Mouse (Mus musculus) cerebellum, postnatal 36 days (tissue): ENCODE results near the gene Hspb11.

Experiments used
- DNase-seq, 2 experiments: peaks; one replicate each; pipeline ENCODE4 v3.0.0; 2021 to 2022; ENCODE audit warnings: mixed read lengths in 2 of 2

The Hspb11 gene

DNA sequence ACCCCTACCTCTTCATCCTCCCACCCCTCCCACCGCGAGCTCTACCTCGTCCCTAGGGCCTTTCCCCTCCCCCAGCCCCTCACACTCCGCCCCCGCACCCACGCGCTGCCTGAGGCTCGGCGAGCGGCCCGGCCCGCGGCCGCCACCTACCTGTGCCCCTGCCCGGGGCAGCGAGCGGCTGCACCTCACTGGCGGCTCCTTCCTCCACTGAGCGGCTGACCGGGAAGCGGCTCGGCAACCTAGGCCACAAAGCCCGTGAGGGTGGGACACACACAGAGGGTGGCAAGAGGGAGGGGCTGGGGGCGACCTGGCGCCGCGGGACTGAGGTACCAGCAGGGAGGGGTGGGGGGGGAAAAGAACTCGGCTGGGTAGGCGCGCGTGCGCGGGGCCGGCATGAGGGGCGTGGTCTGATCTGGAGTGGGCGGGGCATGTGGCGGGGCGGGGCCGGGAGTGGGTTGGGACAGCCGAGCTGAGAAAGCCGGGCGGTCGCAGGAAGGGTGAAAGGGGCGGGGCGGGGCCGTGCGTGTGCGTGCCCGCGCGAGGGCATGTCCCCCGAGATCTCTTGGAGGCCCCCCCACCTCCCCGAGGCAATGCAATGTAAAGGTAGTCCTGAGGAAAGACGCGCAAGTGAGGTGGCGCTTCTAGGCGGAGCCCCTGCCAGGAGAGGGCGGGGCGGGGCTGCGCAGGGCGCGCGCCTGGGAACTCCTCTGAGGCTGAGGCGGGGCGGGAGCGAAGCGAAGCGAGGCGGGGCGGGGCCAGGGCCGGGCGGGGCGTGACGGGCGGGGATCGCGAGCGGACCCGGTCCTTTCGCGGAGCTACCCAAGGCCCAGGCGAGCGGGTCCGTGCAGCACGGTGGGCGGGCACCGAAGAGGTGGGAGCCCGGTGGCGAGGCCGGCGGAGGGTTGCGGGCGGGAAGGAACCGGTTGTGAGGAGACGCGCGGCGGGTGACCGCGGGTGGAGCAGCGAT lies at the start of gene Hspb11, which contains the start of gene Lrrc42:
Gene Hspb11 (plus strand): TSS at position 469 of the 967 bp plus-strand sequence.
Gene Lrrc42 (minus strand): TSS at position 408 of the 967 bp plus-strand sequence.
- DNase-seq, result peak; percentile 92 to 97

DNA sequence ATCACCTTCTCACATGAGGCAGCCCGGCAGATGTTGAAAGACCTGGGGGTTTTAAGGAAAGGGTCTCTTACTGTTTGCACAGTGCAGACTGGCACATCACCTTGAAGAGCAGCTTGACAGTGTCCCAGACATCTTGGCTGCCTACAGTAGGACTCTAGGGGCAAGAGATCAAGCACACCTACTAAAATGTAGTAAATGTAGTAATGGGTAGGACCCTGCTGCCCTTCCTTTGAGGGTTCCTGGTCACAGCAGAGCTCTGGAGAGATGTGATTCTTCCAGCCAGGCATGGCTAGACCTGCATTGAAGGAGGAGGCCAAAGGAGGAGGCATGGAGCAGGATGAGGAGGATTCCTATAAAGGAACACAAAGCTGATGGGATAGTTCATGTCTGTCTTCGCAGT lies 46.4 kb upstream of the Hspb11 start:
- no peak for DNase-seq

DNA sequence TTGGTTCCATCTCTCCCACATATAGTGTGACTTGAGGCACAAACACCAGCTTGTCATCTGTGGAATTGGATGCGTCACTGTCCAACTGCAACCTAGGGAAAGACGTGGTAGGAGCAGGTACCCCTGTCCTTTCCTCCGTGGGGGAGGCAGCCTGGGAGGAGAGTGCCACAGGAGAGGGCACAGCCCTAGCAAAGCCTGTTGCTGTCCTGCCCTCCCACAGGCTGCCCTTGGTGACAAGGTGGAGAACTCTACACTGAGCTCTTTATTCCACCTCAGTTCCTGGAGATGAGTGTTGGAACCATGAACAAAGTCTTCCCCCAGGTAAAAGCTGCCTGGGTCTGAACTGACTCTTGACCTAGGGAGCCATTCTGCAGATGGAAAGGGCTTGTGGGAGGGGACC lies 44.5 kb upstream of the Hspb11 start, which contains the start of gene Ldlrad1:
Gene Ldlrad1 (plus strand): TSS at position 301 of the 400 bp plus-strand sequence.
- DNase-seq, result no peak

DNA sequence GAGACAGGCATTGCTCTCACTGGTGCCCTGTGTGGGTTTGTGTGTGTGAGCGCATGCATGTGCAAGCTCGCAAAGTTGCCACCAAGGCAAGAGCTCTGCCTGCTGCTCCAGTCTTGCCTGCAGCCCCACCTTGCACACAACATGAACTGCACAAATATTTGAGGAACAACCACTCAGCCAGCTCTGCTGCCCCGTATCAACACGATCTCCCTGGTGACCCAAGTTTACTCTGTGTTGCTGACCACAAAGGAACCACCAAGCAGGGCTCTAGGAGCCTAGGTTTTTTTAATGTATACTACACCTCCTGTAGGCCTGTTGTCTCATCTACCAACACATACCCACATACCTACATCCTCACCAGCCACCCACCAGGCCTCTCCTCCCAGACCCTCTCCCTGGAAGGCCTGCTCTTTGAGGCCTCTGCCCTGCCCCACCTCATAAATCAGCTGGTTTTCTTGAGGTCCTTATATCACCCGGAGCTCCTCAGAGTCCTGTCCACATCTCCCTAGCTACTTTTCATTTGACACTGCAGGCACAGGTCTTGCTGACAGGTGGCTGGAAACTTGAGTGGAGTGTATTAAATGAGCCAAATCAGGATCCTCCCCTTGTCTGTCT lies 42.8 kb upstream of the Hspb11 start:
- DNase-seq, result no peak

DNA sequence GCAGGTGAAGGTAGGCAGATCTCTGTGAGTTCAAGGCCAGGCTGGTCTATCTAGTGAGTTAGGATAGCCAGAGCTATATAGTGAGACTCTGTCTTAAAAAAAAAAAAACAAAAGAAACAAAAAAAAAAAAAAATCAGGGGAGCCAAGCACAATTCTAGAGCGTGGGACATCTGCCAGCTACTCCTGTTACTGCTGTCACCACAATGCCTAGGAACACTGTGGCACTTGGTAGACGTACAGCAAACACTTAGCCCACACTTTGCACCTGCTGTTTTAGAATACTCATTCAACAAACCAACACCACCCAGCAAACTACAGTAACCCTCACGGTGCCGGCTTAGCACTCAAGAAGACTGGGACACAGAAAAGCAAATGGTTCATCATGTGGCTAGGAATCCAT lies 41.9 kb upstream of the Hspb11 start:
- no peak for DNase-seq

DNA sequence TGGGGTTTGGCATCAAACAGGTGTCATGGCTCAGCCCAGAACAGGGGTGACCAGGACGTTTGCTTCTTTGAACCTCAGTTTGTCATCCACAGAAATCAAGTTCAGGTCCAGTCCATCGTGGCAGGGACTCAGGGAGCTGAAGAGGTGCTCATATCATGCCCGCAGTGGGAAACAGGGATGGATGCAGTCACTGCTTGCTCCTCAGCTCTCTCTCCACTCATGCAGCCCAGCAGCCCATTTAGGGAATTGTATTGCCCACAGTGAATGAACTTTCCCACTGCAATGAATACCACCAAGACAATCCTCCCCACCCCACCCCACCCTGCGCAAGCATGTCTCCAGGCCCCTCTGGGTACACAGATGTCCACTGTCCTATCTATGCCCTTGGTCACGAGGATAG lies 41.5 kb upstream of the Hspb11 start:
- DNase-seq, result no peak

DNA sequence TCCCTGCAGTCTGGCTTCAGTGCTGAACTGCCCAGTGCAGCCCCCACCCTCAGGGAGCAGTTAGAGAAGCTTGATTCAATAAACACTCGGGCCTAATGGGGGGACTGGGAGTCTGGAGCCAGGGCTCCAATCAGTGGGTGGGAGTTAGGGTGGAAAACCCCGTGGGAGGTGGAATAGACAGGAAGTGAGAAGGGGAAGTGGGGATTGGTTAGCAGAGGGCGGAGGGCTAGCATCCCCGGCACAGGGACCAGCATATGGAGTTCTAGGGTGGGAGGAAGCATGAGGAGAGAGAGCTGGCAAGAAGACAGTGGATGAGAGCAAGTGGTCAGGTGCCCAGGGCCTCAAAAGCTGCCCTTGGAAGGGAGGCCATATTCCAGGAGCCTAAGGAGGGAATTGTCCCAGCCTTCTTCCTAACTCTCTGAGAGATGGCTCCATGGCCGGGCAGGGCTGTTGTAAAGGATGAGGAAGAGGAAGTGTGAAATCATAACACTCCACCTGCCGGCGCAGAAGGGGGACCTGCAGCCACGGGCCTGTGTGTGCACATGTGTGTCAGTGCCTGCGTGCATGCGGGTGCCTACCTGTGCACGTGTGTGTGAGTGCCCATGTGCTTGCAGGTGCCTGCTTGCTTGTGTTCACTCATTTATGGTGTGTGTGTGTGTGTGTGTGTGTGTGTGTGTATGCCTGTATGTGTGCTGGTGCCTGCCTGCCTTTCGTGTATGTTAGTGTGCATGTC lies 39.9 kb upstream of the Hspb11 start:
- no peak for DNase-seq

DNA sequence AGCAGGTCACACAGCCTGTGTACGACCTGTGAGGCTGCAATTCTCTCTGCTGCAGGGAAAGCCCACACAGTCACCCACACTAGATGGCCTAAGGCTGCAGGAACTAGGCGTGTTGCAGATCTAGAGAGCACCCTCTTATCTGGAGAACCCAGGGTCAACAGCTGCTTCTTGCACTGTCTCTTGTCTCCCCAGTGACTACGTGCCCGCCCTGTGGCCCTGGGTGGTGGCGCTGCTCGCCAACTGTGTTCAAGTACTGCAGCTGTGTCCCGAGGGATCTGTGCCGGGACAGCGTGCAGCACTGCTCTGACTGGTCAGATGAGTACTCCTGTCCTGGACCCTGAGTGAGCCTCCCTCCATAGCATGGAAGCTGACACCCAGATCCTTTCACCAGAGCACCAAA lies 35.8 kb upstream of the Hspb11 start:
- DNase-seq, result no peak

DNA sequence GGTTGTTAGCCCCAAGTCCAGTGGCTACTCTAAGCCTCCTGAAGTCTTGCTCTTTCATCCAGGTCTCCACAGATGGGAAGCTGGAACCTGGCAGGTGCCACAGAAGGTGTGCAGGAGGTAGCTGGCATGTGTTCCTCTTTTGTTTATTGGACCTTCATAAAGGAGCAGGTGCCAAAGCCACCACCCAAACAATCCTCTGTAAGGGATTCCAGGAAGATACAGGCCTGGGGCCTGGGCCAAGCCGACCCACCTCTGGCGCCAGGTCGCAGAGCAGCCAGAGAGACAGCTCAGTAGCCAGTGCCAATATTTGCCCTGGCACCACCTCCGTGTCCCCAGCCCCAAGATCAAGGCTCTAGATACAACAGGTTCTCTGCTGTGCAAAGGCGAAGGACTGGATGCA lies 31.9 kb upstream of the Hspb11 start:
- peak; percentile 10 to 13 for DNase-seq

DNA sequence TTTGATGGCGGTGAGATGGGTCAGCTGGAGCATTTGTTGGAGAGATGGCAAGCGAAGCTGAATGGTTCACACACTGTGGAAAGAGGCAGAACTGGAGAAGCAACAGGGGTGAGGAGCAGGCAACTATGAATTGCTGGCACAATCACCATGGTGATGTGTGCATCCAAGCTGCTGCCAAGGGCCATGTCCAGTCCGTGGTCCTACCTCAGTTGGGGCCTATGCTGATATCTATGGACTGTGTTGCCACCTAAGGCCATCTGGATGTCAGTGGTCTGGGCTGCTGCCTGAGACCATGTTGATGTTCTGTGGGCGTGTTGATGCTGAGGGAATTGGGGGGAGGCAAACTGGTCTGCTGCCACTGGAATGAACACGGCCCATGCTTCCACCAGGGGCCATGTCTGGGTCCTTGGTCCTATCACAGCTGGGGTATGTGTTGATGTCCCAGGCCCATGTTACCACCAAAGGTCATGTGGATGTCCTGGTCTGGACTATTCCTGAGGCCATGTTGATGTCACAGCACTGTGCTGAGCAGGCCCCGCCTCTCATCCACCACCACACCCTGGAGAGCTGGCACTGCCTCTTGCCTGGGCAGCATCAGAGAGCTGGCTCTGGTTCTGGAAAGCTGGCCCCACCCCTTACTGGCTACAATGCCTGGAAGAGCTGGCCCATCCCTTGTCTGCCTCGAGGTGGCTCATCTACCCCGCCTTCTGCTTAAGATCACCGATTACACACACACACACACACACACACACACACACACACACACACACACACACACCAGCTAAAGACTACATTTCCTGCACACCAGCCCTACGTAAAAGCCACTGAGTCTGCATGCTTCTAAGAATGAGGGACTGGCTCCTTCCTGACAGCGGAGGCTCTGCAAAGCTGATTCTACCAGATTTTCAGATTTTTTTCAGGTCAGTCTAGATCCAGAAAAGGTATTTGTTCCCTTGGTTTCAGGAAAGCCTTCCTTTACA lies 29.9 kb upstream of the Hspb11 start:
- peak; percentile 35 to 46 for DNase-seq

DNA sequence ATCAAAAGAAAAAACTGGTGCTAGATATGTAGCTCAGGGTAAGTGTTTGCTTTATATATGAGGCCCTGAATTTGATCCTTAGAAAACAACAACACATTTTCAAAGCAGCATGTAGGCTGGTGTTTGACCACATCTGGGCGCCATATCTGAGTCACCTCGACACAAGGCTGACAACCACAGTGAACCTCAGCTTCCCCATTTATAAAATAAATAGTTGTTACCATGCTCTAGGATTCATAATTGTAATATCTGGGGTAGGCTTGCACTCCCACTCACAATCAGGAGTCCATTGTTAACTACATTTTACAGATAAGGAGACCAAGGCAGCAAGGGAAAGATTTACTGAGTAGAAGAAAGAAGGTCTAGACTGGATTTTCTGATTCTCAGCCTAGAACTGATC lies 27.1 kb upstream of the Hspb11 start:
- DNase-seq, result no peak

DNA sequence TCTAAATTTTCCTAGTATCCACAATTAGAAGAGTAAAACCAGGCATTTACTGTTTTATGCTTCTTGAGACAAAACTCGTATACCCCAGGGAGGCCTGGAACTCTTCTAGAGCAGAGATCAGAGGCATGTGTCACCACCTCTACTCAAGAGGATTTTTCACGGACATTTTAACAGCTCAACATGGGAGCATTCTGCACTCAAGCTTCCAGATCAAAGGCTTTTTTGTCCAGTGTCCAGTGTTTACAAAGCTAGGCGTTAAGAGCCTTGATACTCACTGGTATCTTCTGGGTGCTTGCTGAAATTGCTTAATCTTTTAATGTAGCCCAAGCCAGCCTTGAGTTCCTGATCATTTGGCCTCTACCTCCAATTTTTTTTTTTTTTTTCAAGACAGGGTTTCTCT lies 21.2 kb upstream of the Hspb11 start:
- no peak for DNase-seq

DNA sequence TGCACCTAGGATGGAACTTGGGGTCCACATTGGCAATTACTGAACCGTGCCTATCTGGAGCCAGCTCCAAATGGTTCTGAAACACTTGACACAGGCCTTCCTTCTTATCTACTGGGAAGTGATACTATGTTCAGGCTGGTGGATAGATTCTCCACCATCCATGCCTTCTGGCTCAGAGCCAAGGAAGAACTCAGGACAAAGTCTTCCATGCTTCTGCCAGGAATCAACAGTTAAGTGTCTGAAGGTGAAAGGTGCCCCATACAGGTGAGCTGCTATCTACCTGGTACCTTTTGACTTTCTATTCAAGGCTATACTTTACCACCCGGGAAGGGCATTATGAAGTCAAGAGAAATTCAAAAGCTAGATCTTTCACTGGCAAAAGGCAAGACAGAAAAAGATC lies 15.1 kb upstream of the Hspb11 start:
- no peak for DNase-seq

DNA sequence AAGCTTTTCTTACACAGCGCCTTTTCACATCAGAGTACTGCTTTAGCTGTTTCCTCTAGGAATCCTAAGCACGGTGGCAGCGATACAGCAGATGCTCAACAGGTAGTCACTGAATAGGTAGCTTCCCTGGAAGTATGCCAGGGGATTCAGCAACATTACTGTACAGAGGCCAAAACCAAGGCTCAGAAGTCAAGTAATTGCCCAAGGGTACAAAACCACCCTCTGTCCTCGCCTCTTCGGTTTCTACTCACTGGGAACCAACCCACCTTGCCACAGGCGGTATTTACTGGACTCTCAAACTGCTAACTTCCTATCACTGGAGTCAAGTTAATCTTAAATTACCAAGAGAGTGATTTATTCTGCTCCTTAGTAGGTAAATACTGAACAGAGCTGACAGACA lies 13.2 kb upstream of the Hspb11 start:
- DNase-seq, result no peak

DNA sequence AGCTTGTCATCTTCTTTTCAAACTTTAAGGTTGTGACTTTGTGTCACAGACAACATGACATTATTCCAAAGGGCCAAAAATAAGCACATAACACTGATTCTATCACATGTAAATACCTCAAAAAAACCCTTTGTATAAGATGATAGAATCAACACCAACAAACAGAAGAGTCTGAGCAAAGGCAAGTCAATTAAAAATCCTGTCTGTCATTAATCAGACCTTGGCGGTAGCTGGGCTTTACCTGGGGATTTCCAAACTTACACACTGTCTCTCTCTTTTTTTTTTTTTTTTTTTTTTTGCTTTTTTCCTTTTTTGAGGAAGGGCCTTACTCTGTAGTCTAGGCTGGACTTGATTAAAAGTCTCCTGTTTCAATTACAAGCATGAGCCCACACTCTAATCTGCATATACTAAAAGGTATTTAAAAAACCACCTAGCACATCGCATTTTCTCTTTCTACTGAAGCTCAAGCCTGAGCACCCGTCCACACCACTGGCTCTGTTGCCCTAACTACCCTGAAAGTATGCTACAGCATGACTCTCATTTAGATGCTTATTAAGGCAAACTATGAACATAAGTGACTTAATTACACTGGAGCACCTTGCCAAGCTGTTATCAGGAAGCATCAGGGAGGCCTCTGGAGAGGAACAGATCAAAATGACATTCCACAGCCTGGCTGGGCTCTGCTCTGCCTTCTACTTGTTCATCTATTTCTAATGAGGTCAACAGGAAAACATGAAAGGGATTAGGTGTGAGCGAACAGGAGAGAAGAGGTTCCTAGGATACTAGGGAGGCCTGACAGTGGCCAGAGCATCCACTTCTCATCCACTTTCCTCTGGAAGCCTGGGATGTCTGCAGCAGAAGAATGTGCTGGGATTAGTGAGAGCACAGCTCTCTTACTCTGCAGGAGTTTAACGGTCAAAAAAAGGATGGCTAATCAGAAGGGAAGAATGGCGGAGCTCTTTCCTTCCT lies 9.7 kb upstream of the Hspb11 start:
- no peak for DNase-seq

DNA sequence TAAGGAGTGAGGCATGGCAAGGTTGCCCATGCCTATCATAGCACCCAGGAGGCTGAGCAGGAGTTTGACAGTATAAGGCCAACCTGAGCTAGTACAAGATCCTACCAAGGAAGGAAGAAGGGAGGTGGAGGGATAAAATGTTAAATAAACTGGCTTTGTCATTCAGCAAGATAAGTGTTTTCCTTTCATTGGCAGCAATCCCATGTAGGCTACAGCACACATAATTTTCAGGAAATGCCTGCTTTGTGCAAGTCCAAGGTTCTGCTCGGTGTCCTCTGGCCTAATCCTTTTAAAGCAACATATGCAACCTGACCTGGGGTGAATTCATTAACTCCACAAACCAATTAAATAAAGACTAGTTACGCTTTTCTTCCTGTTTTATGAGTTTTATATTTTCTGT lies 8.0 kb upstream of the Hspb11 start:
- DNase-seq, result no peak

DNA sequence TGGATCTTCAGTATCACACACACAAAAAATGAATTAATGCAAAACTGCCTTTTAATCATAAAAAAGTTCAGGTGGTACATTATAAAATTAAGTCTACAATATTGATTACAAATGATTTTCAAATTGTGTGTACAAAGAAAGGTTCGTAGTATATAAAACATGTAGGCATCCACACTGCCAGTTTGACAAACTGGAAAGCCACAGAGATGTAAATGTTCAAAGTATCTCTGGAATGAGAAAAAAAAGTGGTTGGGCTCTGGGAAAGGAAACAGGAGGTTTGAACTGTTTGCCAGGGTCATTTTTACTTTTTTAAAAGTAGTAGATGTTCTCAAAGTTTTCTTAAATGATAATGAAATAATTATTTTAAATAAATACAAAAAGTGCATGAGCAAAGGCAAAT lies 7.4 kb upstream of the Hspb11 start:
- no peak for DNase-seq

DNA sequence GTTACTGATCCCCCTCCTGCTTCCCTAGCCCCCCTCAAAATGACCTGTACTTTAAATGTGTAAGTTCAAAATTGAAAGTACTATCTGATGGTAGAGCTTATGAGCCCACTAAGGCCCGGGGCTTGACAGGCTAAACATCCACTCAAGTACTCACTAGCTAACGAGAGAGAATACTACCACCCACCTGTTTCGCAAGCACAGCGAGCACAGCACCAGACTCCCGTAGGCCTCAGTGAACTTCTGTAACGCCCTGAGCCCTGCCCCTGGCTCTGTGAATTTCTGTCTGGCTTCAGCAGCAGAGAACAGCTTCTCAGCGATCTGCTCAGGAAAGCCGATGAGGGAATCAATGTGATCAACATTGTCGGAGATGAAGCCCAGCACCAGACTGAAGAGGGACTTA lies 6.3 kb upstream of the Hspb11 start:
- no peak for DNase-seq

DNA sequence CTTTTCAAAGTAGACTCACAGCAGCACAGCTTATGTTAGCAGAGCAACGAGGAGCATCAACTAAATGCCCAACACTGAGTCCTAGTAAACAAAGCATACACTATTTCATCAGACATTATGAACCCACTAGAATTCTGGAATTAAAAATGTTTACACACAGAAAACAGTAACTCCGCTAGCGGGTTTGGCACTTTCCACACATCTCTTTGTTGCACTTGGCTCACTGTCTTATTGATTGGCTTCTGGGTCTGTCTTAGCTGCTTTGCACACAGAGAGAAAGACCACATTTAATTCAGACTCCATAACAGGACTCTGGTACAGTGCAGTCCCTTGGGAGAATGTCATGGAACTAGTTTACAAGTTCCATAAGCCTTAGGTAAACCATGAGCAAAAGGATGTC lies 5.3 kb upstream of the Hspb11 start:
- DNase-seq, result no peak

DNA sequence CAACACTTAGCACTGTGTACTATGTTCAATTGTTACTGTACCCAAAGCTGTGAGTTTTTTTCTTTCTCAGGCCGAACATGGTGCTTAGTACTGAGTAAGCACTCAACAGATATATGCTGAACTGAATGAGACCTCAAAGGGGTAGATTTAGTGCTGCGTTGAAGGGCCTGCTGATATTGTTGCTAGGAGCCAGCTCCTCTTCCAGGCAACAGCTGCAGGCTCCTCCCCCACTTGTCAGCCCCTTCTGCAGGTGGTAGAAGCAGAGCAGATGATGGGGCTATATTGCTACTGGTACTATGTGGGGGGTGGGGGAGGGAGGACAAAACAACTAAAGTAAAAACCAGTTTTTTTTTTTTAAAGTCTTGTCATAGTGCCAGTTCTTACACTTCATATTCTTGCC lies 3.9 kb upstream of the Hspb11 start:
- no peak for DNase-seq

DNA sequence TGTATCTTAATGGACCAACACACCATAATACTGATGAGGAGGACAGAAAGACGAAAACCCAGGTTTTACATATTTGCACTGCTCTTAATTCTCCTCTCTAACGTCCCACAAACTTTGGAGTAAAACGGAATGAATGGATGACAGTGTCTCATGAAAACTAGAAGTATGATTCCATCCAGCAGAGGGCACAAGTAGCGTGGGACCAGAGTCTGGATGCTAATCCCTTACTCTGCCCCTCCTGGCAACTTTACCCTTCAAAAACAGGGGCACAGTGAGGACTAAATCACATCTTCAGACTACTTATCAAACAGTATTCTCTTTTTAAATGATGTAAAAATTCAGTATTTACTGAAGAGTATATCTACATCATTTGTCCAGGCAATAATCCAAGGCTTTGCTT lies 2.9 kb upstream of the Hspb11 start:
- DNase-seq, result peak; percentile 25 to 47
